Mouse (Mus musculus) inflammation-experienced regulatory T-cells (primary cell): ENCODE results near the gene Grin1. TPM values are rescaled to one million over a fixed set of nuclear protein-coding genes. Genes with fewer than 3 reads are reported as not detected.

ENCODE experiments used
- polyA plus RNA-seq, 2 experiments: library from polyadenylated mRNA; unstranded; fragments of 100-300 nt; shearing (Covaris generic); gene quantifications; one replicate each; pipeline ENCODE4 v1.2.1; 2017

Gene Grin1
- under 1 TPM; 0.41 to 0.78 TPM for polyA plus RNA-seq

GRCm38 (mm10) chr2:25318971-25319773 is at the start of gene Grin1:
TSS of gene Grin1 (minus strand) at chr2:25319187.

GRCm38 (mm10) chr2:25365091-25365761 is 46.2 kb upstream of the Grin1 start, which contains the start of gene Uap1l1:
TSS of gene Uap1l1 (minus strand) at chr2:25365682.

GRCm38 (mm10) chr2:25356208-25357079 is 37.5 kb upstream of the Grin1 start, which contains the start of gene Dpp7:
TSS of gene Dpp7 (minus strand) at chr2:25356359.

GRCm38 (mm10) chr2:25332286-25333160 is 13.5 kb upstream of the Grin1 start, which contains the start of gene Man1b1:
TSS of gene Man1b1 (plus strand) at chr2:25332338.

GRCm38 (mm10) chr2:25289651-25290050 is 29.3 kb downstream of the Grin1 start, which contains the start of gene Lrrc26:
TSS of gene Lrrc26 (plus strand) at chr2:25289915.

GRCm38 (mm10) chr2:25287927-25288649 is 30.9 kb downstream of the Grin1 start, which contains the start of gene Tmem210:
TSS of gene Tmem210 (plus strand) at chr2:25288145.

GRCm38 (mm10) chr2:25271827-25272511 is 47.0 kb downstream of the Grin1 start, which contains the start of the genes Ssna1 and Anapc2:
TSS of gene Ssna1 (minus strand) at chr2:25272438.
TSS of gene Anapc2 (plus strand) at chr2:25272478.

GRCm38 (mm10) chr2:25262291-25262767 is 56.7 kb downstream of the Grin1 start, which contains the start of gene Tprn:
TSS of gene Tprn (plus strand) at chr2:25262618.

GRCm38 (mm10) chr2:25255284-25255779 is 63.7 kb downstream of the Grin1 start, which contains the start of gene Tmem203:
TSS of gene Tmem203 (plus strand) at chr2:25255439.

GRCm38 (mm10) chr2:25246183-25247072 is 72.6 kb downstream of the Grin1 start, which contains the start of gene AL732309.1:
TSS of gene AL732309.1 (minus strand) at chr2:25246863.

GRCm38 (mm10) chr2:25242101-25242506 is 76.9 kb downstream of the Grin1 start, which contains the start of the genes Rnf208 and Cysrt1:
TSS of gene Rnf208 (plus strand) at chr2:25242255.
TSS of gene Cysrt1 (minus strand) at chr2:25242452.

Other genes with a start within 250 kb of the Grin1 start
- gene Entpd8, start 238.9 kb downstream of the Grin1 start, polyA plus RNA-seq: 1 to 10 TPM; 1.1 to 2.4 TPM
- 10 to 100 TPM in 1 of 2 experiments, 1 to 10 TPM in 1; 3.2 to 10.1 TPM for gene Noxa1, start 224.0 kb downstream of the Grin1 start, polyA plus RNA-seq
- gene Nrarp, start 138.4 kb downstream of the Grin1 start, polyA plus RNA-seq: 1 to 10 TPM; 4.9 to 8.7 TPM
- gene Tor4a, start 122.3 kb downstream of the Grin1 start, polyA plus RNA-seq: 100 to 1,000 TPM; 105 to 119 TPM
- gene Nelfb, start 107.7 kb downstream of the Grin1 start, polyA plus RNA-seq: 100 to 1,000 TPM; 141 to 186 TPM
- gene Stpg3, start 104.5 kb downstream of the Grin1 start, polyA plus RNA-seq: 1 to 10 TPM in 1 of 2 experiments, under 1 TPM in 1; 0.29 to 1.4 TPM
- gene Fam166a, start 100.4 kb downstream of the Grin1 start, polyA plus RNA-seq: under 1 TPM; 0.27 to 0.54 TPM
- 100 to 1,000 TPM; 172 to 185 TPM for gene Tubb4b, start 94.5 kb downstream of the Grin1 start, polyA plus RNA-seq
- gene Slc34a3, start 84.8 kb downstream of the Grin1 start, polyA plus RNA-seq: not detected
- not detected for gene Rnf224, start 82.4 kb downstream of the Grin1 start, polyA plus RNA-seq
- gene Rnf208, start 76.9 kb downstream of the Grin1 start, polyA plus RNA-seq: 1 to 10 TPM; 1.2 to 2.0 TPM
- not detected for gene Cysrt1, start 76.7 kb downstream of the Grin1 start, polyA plus RNA-seq
- gene AL732309.1, start 72.3 kb downstream of the Grin1 start, polyA plus RNA-seq: 10 to 100 TPM in 1 of 2 experiments, 1 to 10 TPM in 1; 6.2 to 11.9 TPM
- gene Tmem203, start 63.7 kb downstream of the Grin1 start, polyA plus RNA-seq: 10 to 100 TPM; 20.6 to 22.0 TPM
- gene Tprn, start 56.6 kb downstream of the Grin1 start, polyA plus RNA-seq: 10 to 100 TPM; 17.1 to 22.4 TPM
- gene Ssna1, start 46.7 kb downstream of the Grin1 start, polyA plus RNA-seq: 100 to 1,000 TPM; 117 to 137 TPM
- 100 to 1,000 TPM in 1 of 2 experiments, 10 to 100 TPM in 1; 94.3 to 117 TPM for gene Anapc2, start 46.7 kb downstream of the Grin1 start, polyA plus RNA-seq
- gene Tmem210, start 31.0 kb downstream of the Grin1 start, polyA plus RNA-seq: not detected
- 1 to 10 TPM in 1 of 2 experiments, not detected in 1; 4.0 TPM for gene Lrrc26, start 29.3 kb downstream of the Grin1 start, polyA plus RNA-seq
- 10 to 100 TPM; 21.9 to 32.4 TPM for gene Man1b1, start 13.2 kb upstream of the Grin1 start, polyA plus RNA-seq
- gene Dpp7, start 37.2 kb upstream of the Grin1 start, polyA plus RNA-seq: 10 to 100 TPM; 21.7 to 25.4 TPM
- 10 to 100 TPM; 30.5 to 53.8 TPM for gene Uap1l1, start 46.5 kb upstream of the Grin1 start, polyA plus RNA-seq
- under 1 TPM in 1 of 2 experiments, not detected in 1; 0.40 TPM for gene Sapcd2, start 53.1 kb upstream of the Grin1 start, polyA plus RNA-seq
- under 1 TPM in 1 of 2 experiments, not detected in 1; 0.40 TPM for gene Entpd2, start 76.7 kb upstream of the Grin1 start, polyA plus RNA-seq
- gene Npdc1, start 80.2 kb upstream of the Grin1 start, polyA plus RNA-seq: 1 to 10 TPM; 4.3 to 6.2 TPM
- 10 to 100 TPM in 1 of 2 experiments, 1 to 10 TPM in 1; 8.5 to 21.4 TPM for gene Fut7, start 104.1 kb upstream of the Grin1 start, polyA plus RNA-seq
- 10 to 100 TPM; 62.8 to 67.6 TPM for gene Abca2, start 109.5 kb upstream of the Grin1 start, polyA plus RNA-seq
- 1 to 10 TPM; 3.4 to 4.3 TPM for gene Clic3, start 137.7 kb upstream of the Grin1 start, polyA plus RNA-seq
- gene Paxx, start 141.9 kb upstream of the Grin1 start, polyA plus RNA-seq: 100 to 1,000 TPM in 1 of 2 experiments, 10 to 100 TPM in 1; 95.5 to 104 TPM
- gene Ptgds, start 150.9 kb upstream of the Grin1 start, polyA plus RNA-seq: under 1 TPM in 1 of 2 experiments, not detected in 1; 0.37 TPM
- not detected for gene Lcn12, start 174.7 kb upstream of the Grin1 start, polyA plus RNA-seq
- 100 to 1,000 TPM; 107 to 134 TPM for gene Fbxw5, start 181.6 kb upstream of the Grin1 start, polyA plus RNA-seq
- 1 to 10 TPM; 7.5 to 9.3 TPM for gene C8g, start 182.5 kb upstream of the Grin1 start, polyA plus RNA-seq
- gene Traf2, start 227.8 kb upstream of the Grin1 start, polyA plus RNA-seq: 10 to 100 TPM; 82.2 to 87.8 TPM
- gene Edf1, start 238.7 kb upstream of the Grin1 start, polyA plus RNA-seq: 100 to 1,000 TPM; 335 to 382 TPM